Mouse (Mus musculus) layer of hippocampus, adult 9-11 months (tissue): ENCODE measurements around the gene Zfp871.
"Not testable (repeated sequence)": the region's sequence is repeated elsewhere in the genome, so short reads cannot be mapped to it uniquely, and the experiment has no call there.

Source experiments
- DNase-seq: peaks from one replicate; pipeline ENCODE4 v3.0.0; 2022

Zfp871 gene

DNA sequence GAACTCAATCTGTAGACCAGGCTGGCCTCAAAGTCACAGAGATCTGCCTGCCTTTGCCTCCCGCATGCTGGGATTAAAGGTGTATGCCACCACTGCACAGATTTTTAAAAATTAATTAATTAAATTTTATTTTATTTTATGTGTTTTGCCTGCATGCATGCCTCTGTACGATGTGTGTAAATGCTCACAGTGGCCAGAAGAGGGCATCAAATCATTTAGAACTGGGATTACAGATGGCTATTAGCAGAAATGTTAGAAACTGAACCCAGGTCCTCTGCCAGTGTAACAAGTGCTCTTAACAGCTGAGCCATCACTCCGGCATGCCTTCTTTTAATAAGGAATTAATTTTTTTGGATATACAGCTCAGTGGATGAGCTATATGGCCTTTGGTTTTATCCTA is 59.1 kb downstream of the Zfp871 start:
- DNase-seq = no peak

DNA sequence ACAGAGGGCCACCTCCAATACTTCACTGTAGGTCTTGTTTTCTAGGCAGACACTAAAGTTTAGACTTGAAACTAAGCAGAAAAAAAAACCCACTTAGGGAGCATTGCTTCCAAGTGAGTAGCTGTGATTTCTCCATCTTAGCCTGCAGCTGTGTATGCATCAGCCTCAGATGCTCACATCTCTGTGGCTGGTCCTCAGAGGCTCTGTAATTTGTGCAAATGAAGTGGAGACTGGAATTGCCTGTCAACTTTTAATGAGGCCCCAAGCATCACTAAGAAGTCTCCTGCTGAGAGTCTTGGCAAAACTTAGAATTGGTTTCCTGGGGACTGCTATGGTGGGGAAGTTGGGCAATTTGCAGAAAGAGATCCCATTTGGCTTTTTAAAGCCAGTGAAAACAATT is 61.7 kb downstream of the Zfp871 start:
- not testable (repeated sequence) for DNase-seq

GRCm38 (mm10) chr17:32722771-32723170 is 65.3 kb downstream of the Zfp871 start:
- DNase-seq = no peak

DNA sequence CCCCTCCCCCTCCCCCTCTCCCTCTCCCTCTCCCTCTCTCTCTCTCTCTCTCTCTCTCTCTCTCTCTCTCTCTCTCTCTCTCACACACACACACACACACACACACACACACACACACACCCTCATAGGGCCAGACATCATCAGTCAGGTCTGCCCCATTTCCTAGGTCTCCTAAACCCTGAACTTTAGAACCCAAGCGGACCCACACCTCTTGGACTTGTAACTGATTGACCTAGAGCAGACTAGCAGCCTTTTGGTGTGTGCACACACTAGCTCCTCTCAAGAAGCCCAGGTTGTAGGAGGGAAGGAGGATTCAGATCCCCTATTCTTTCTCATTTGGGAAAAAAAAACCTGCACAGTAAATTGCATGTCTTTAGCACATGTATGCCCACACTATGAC is 65.9 kb downstream of the Zfp871 start:
- DNase-seq = not testable (repeated sequence)
